Mouse (Mus musculus) small intestine, adult 2 months (tissue): ENCODE data around the gene Zfp977. TPM values are rescaled to one million over a fixed set of nuclear protein-coding genes. Genes with fewer than 3 reads are reported as not detected.
"Not testable (repeated sequence)": the region's sequence is repeated elsewhere in the genome, so short reads cannot be mapped to it uniquely, and the experiment has no call there.

Experiments used
- H3K27ac ChIP-seq: fragments of 200-500 bp; 2 replicates; pipeline ENCODE4 v1.5.1; 2012; ENCODE audit warnings: low read depth, low read length, control low read depth, inconsistent platforms; ENCODE audit not compliant: insufficient read depth
- H3K27me3 ChIP-seq: fragments of 200-500 bp; 2 replicates; pipeline ENCODE4 v1.6.1; 2012; ENCODE audit warnings: mild to moderate bottlenecking, moderate library complexity, low read length, inconsistent platforms; ENCODE audit not compliant: control insufficient read depth, insufficient read depth
- H3K36me3 ChIP-seq: fragments of 200-500 bp; 2 replicates; pipeline ENCODE4 v1.6.1; 2012; ENCODE audit warnings: mild to moderate bottlenecking, low read length, control low read depth, inconsistent platforms; ENCODE audit not compliant: control insufficient read depth, insufficient read depth
- H3K4me1 ChIP-seq: fragments of 200-500 bp; 2 replicates; pipeline ENCODE4 v1.6.1; 2012; ENCODE audit warnings: low read length, inconsistent platforms, mixed read lengths; ENCODE audit not compliant: control insufficient read depth, insufficient read depth, insufficient read length
- H3K4me3 ChIP-seq: fragments of 200-500 bp; 2 replicates; pipeline ENCODE4 v1.5.1; 2012; ENCODE audit warnings: low read depth, mild to moderate bottlenecking, control low read depth, inconsistent platforms, low read length, moderate library complexity
- CTCF ChIP-seq: fragments of 200-500 bp; IDR thresholded peaks from 2 replicates; pipeline ENCODE4 v1.5.1; 2012; ENCODE audit warnings: low read depth, mild to moderate bottlenecking, control low read depth, inconsistent platforms, low read length, moderate library complexity, mixed read lengths; ENCODE audit not compliant: insufficient replicate concordance, insufficient read length; ENCODE audit errors: extremely low read depth
- POLR2A ChIP-seq: fragments of 200-500 bp; IDR thresholded peaks from 2 replicates; pipeline ENCODE4 v1.6.1; 2012; ENCODE audit warnings: low read depth, mild to moderate bottlenecking, control low read depth, inconsistent platforms, low read length, moderate library complexity
- WGBS: fragments of 180-500 bp; shearing (Covaris S2); methylation state at CpG from one replicate; pipeline ENCODE4 v1.1.7; 2018; 5-methylcytosine and 5-hydroxymethylcytosine counted together
- polyA plus RNA-seq: library from polyadenylated mRNA; depleted of rRNA; stranded (reverse); fragments of >200 nt; gene quantifications from 2 replicates; pipeline ENCODE4 v1.2.3, GENCODE M21; 2012; rRNA removed

Zfp977 gene
- polyA plus RNA-seq: not detected in 2 replicates

DNA sequence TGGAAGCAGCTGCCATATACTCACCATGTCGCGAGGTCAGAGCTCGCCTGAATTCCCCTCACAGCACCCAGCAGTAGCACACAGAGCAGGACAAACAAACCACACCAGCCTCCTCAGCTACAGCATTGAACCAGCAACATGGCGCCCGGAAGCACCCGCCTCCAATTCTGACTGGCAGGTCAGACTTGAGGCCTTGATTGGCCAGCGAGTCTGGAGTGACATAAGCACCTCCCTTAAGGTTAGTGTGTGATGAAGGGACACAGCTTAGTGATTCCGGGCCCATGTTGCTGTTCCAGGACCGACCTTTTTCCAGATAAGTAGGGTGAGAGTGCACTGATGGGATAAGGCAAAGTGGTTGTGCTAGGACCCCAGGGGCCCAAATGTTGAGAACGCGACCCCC lies at the start of gene Zfp977:
Gene Zfp977, minus strand, starts transcription at position 135 of the 400 bp plus-strand sequence.
- not testable (repeated sequence) for H3K27me3 ChIP-seq, H3K36me3 ChIP-seq, H3K4me1 ChIP-seq, H3K27ac ChIP-seq, H3K4me3 ChIP-seq
- 89% methylated on average over 11 of the region's 11 CpGs for WGBS

DNA sequence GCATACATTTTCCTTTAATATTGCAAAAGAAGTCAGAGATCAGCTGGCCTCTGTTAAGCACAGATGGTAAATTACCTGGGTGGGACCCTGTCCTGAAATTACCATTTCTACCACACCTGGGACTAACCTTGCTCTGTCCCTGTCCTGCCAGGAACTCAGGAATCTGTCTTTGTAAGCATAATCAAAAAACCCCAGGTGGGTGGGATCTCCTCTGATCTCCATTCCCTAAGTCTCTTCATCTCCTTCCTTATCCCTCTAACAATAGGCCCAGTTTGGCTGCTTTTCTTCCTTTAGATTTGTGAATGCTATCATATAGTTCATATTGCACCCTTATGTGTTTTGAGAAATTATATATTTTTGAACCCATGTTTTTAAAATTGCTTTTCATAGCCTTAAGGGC lies 38.7 kb upstream of the Zfp977 start:
- not testable (repeated sequence) for H3K27me3 ChIP-seq, H3K27ac ChIP-seq, H3K4me1 ChIP-seq, H3K36me3 ChIP-seq, H3K4me3 ChIP-seq

DNA sequence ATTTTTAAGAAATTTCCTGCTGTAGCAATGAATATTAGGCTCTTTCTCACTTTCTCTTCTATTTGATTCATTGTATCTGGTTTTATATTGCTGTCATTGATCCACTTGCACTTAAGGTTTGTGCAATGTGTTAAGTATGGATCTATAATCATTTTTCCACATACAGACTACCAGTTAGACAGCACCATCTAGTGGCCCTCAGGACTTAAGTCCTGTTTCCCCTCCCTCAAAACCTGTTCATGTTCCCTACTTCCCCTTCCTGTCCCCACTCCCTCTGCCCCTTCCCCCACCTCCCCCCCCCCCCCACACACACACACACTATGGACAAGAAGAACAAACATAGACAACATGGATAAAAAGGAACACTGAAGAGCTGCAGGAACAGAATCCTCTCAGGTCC lies 3.3 kb upstream of the Zfp977 start:
- H3K4me1 ChIP-seq, H3K27ac ChIP-seq, H3K36me3 ChIP-seq, H3K4me3 ChIP-seq, H3K27me3 ChIP-seq: not testable (repeated sequence)

DNA sequence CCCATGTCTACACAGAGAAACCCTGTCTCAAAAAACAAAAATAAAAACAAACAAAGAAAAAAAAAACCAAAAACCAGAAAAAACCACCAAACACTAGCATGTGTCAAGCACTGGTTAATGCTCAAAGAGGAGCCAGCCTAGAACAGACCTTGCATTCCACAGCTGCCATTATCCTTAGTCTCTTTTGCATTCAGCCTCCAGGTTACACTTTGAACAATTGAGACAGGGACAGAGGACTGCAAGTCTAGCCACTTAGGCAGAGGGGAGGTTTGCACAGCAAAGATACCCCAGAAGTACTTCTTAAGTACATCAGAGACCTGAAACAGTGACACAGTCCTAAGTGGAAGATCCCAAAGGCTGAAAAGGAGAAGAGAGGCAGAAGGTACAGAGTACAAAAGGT lies 1.0 kb downstream of the Zfp977 start:
- H3K27me3 ChIP-seq, H3K36me3 ChIP-seq, H3K4me1 ChIP-seq, H3K27ac ChIP-seq, H3K4me3 ChIP-seq: not testable (repeated sequence)

DNA sequence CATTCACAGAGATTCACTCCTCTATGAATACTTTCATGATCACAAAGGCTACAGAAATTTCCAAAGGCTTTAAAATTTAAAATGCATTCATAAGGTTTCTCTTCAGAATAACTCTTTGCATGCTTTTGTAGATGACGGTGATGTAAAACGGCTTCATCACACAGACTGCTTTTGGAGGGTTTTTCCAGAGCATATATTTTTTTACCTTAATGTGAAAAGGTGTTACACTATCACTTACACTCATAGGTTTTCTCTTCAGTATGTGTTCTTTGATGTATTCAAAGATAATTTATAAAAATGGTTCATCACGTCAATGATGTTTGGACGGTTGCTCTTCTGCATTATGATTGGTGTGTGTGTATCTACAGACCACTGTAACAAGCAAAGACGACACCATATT lies 13.9 kb downstream of the Zfp977 start, which contains the start of gene Gm21028:
Gene Gm21028, minus strand, starts transcription at position 101 of the 400 bp plus-strand sequence.
- no peak for TF ChIP-seq CTCF
- TF ChIP-seq POLR2A: no peak
- 93% methylated on average over 5 of the region's 5 CpGs for WGBS
- Histone ChIP-seq H3K4me1 (no peaks in the 10 kb centered on the region), H3K27me3 (no peaks in the 10 kb centered on the region), H3K36me3 (no peaks in the 10 kb centered on the region), H3K4me3 (no peak within 1 kb of the TSS), H3K27ac (no peak within 1 kb of the TSS)

DNA sequence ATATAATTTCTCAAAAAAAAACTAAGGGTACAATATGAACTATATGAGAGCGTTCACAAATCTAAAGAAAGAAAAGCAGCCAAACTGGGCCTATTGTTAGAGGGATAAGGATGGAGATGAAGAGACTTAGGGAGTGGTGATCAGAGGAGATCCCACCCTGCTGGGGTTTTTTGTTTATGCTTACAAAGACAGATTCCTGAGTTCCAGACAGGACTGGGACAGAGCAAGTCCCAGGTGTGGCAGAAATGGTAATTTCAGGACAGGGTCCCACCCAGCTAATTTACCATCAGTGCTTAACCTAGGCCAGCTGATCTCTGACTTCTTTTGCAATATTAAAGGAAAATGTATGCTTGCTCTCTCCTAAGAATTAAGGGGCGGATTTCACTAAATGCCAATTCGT lies 40.6 kb downstream of the Zfp977 start:
- Histone ChIP-seq H3K4me1 (no peaks in the 10 kb centered on the region), H3K4me3 (no peak overlapping the region), H3K27me3 (no peaks in the 10 kb centered on the region), H3K36me3 (no peaks in the 10 kb centered on the region), H3K27ac (no peak overlapping the region)
- TF ChIP-seq POLR2A: no peak
- TF ChIP-seq CTCF: no peak
- 78% methylated on average over 3 of the region's 3 CpGs for WGBS

Other genes with a start within 250 kb of the Zfp977 start
- gene 4933421I07Rik, start 144.4 kb downstream of the Zfp977 start, polyA plus RNA-seq: not detected in 2 replicates
- gene Zfp141, start 86.8 kb downstream of the Zfp977 start, polyA plus RNA-seq: 0.72 and 1.7 TPM in 2 replicates
- not detected in 2 replicates for gene Gm21028, start 14.0 kb downstream of the Zfp977 start, polyA plus RNA-seq
- 0.05 TPM in 1 of 2 replicates, not detected in the other for gene Zfp976, start 50.0 kb upstream of the Zfp977 start, polyA plus RNA-seq
- gene Zfp975, start 100.2 kb upstream of the Zfp977 start, polyA plus RNA-seq: 0.05 and 0.13 TPM in 2 replicates
- not detected in 2 replicates for gene Gm17067, start 134.5 kb upstream of the Zfp977 start, polyA plus RNA-seq
- not detected in 2 replicates for gene Vmn2r62, start 201.0 kb upstream of the Zfp977 start, polyA plus RNA-seq